In the genomic region with DNA sequence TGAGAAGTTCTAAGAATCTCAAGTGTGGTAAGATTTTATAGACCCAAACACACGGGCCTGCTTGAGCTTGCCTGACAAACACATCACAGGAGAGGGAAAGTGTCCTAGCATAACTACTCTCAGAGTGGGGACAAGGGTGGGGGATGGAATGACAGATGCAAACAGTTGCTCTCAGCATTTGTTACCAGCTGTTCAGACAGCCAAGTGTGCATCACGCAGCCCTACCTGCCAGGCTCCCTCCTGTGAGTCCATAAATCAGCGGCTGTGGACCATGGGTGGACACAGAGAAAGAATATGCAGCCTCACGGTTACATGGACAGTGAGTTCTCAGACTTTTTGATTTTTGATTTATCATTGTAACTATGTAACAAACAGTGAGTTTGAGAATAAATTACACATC, we compare ENCODE assay signal across 25 mouse cellular contexts. TPM values are rescaled to one million over a fixed set of nuclear protein-coding genes. Genes with fewer than 3 reads are reported as not detected.
DNase-seq lines count a peak whose midpoint lies in the region; ATAC-seq and TF ChIP-seq lines count a peak whose summit lies in the region.
"Had no signal": no experiment of that assay in that cellular context is flagged by ENCODE, and none has a peak within 500 bp of the region (broad histone marks: within the 10 kb centered on the region; RNA-seq: fewer than 3 reads in every experiment).

No protein-coding gene starts in this region.

- H3K27me3 ChIP-seq in kidney, postnatal 0 days (ENCODE audit: insufficient read depth, low read length): no peaks in the 10 kb centered on the region
- H3K27me3 ChIP-seq in kidney, embryonic 16.5 days (ENCODE audit: insufficient read depth, low read length): no peaks in the 10 kb centered on the region
- no peaks in the 10 kb centered on the region for H3K27me3 ChIP-seq in limb, embryonic 14.5 days (ENCODE audit: control insufficient read depth, insufficient read depth, low read length)
- no peaks in the 10 kb centered on the region for H3K27me3 ChIP-seq in stomach, postnatal 0 days (ENCODE audit: control insufficient read depth, insufficient read depth, low read length)
- no peaks in the 10 kb centered on the region for H3K27me3 ChIP-seq in hindbrain, embryonic 12.5 days
- H3K27me3 ChIP-seq: forebrain, embryonic 12.5 days; liver, embryonic 15.5 days; lung, embryonic 15.5 days; megakaryocyte, embryonic 14.5 days; neural tube, embryonic 13.5 days; Patski had no signal

- H3K4me1 ChIP-seq in kidney, postnatal 0 days (replicated peaks; ENCODE audit: insufficient read depth, low read length): peaks cover 16% of the 10 kb centered on the region
- peaks cover 35% of the 10 kb centered on the region for H3K4me1 ChIP-seq in kidney, embryonic 16.5 days (ENCODE audit: insufficient read depth, low read length)
- H3K4me1 ChIP-seq in limb, embryonic 14.5 days (ENCODE audit: control insufficient read depth, insufficient read depth, low read length): peaks cover 8% of the 10 kb centered on the region
- peaks cover 4% of the 10 kb centered on the region; the same call in 1 of the 2 replicates for H3K4me1 ChIP-seq in stomach, postnatal 0 days (replicated peaks; ENCODE audit: control insufficient read depth, insufficient read depth)
- H3K4me1 ChIP-seq in hindbrain, embryonic 12.5 days: peaks cover 4% of the 10 kb centered on the region; the same call in 1 of the 2 replicates
- H3K4me1 ChIP-seq: forebrain, embryonic 12.5 days had no signal

- 63% methylated on average over 4 of the region's 4 CpGs for WGBS in kidney, postnatal 0 days
- 68% methylated on average over 4 of the region's 4 CpGs for WGBS in kidney, embryonic 16.5 days
- 66% methylated on average over 4 of the region's 4 CpGs for WGBS in limb, embryonic 14.5 days
- 68% methylated on average over 4 of the region's 4 CpGs for WGBS in stomach, postnatal 0 days
- 89% methylated on average over 4 of the region's 4 CpGs for WGBS in hindbrain, embryonic 12.5 days

- TF ChIP-seq CTCF in gastrocnemius, adult 2 months (IDR thresholded peaks at IDR 0.05): no peak
- TF ChIP-seq CTCF in kidney, postnatal 0 days (IDR thresholded peaks at IDR 0.05; ENCODE audit: low read depth): no peak
- TF ChIP-seq CTCF in stomach, postnatal 0 days (IDR thresholded peaks at IDR 0.05; ENCODE audit: low read depth): no peak

- no peak overlapping the region for H3K4me2 ChIP-seq in kidney, postnatal 0 days (ENCODE audit: low read length)
- H3K4me2 ChIP-seq in kidney, embryonic 16.5 days (replicated peaks; ENCODE audit: low read depth, low read length): no peak overlapping the region
- no peak overlapping the region for H3K4me2 ChIP-seq in limb, embryonic 14.5 days (replicated peaks; ENCODE audit: low read depth, low read length, severe bottlenecking)
- H3K4me2 ChIP-seq in stomach, postnatal 0 days (replicated peaks; ENCODE audit: low read depth): no peak overlapping the region
- H3K4me2 ChIP-seq in hindbrain, embryonic 12.5 days (replicated peaks): no peak overlapping the region
- H3K4me2 ChIP-seq: forebrain, embryonic 12.5 days; heart, embryonic 11.5 days; hindbrain, embryonic 14.5 days; liver, embryonic 15.5 days; lung, embryonic 15.5 days; neural tube, embryonic 13.5 days had no signal

- H3K9me3 ChIP-seq in kidney, postnatal 0 days (replicated peaks; ENCODE audit: low read length): no peaks in the 10 kb centered on the region
- H3K9me3 ChIP-seq in kidney, embryonic 16.5 days (ENCODE audit: low read length): no peaks in the 10 kb centered on the region
- no peaks in the 10 kb centered on the region for H3K9me3 ChIP-seq in limb, embryonic 14.5 days (ENCODE audit: control insufficient read depth, low read length)
- H3K9me3 ChIP-seq in stomach, postnatal 0 days (ENCODE audit: control insufficient read depth, low read length): no peaks in the 10 kb centered on the region
- H3K9me3 ChIP-seq in hindbrain, embryonic 12.5 days (replicated peaks): no peaks in the 10 kb centered on the region
- H3K9me3 ChIP-seq: forebrain, embryonic 12.5 days; liver, embryonic 15.5 days; lung, embryonic 15.5 days; megakaryocyte, embryonic 14.5 days; neural tube, embryonic 13.5 days had no signal

- no peak for TF ChIP-seq EP300 in stomach, postnatal 0 days (optimal IDR thresholded peaks at IDR 0.05)

- peak; percentile 47 for DNase-seq in gastrocnemius, adult 2 months
- no peak for DNase-seq in gastrocnemius, postnatal 4 days (ENCODE audit: low spot score in 2 of 2)
- no peak for DNase-seq in kidney, postnatal 0 days (ENCODE audit: low spot score)
- DNase-seq in limb, embryonic 14.5 days (ENCODE audit: low spot score): peak; percentile 56
- DNase-seq in stomach, postnatal 0 days (ENCODE audit: low spot score): no peak
- DNase-seq: adrenal gland, postnatal 36 days; cerebellum, adult 9-10 months; heart, postnatal 10 days; kidney, adult 9 months; layer of hippocampus, postnatal 36 days; liver; lung, postnatal 36 days; midbrain, embryonic 14.5 days; right cerebral cortex, postnatal 14 days; thymus, postnatal 14 days had no signal

- TF ChIP-seq POLR2A in limb, embryonic 14.5 days (IDR thresholded peaks at IDR 0.05; ENCODE audit: borderline replicate concordance, extremely low read depth, insufficient read depth, insufficient read length): no peak

- H3K9ac ChIP-seq in kidney, postnatal 0 days (ENCODE audit: low read depth, low read length): no peak overlapping the region
- H3K9ac ChIP-seq in kidney, embryonic 16.5 days (replicated peaks; ENCODE audit: low read length): no peak overlapping the region
- no peak overlapping the region for H3K9ac ChIP-seq in limb, embryonic 14.5 days (ENCODE audit: low read depth, low read length, severe bottlenecking)
- H3K9ac ChIP-seq in stomach, postnatal 0 days (ENCODE audit: low read length): no peak overlapping the region
- H3K9ac ChIP-seq in hindbrain, embryonic 12.5 days: no peak overlapping the region
- H3K9ac ChIP-seq: forebrain, embryonic 12.5 days; hindbrain, embryonic 14.5 days; liver, embryonic 15.5 days; lung, embryonic 15.5 days; neural tube, embryonic 13.5 days had no signal

- ATAC-seq in kidney, postnatal 0 days (replicated peaks; ENCODE audit: low FRiP score, low read depth): no peak
- ATAC-seq in kidney, embryonic 16.5 days (ENCODE audit: low FRiP score, low TSS enrichment): no peak
- ATAC-seq in limb, embryonic 14.5 days (ENCODE audit: low FRiP score, low read depth): peak; percentile 75
- no peak for ATAC-seq in stomach, postnatal 0 days (ENCODE audit: low FRiP score, low TSS enrichment)
- no peak for ATAC-seq in hindbrain, embryonic 12.5 days (ENCODE audit: low FRiP score)

- intact Hi-C loops in gastrocnemius, adult 2 months (cut with DNase I): no loop called here

- H3K4me3 ChIP-seq in gastrocnemius, adult 2 months: no peak overlapping the region
- no peak overlapping the region for H3K4me3 ChIP-seq in kidney, postnatal 0 days (replicated peaks; ENCODE audit: low read depth, low read length)
- H3K4me3 ChIP-seq in kidney, embryonic 16.5 days (ENCODE audit: low read length): no peak overlapping the region
- no peak overlapping the region for H3K4me3 ChIP-seq in limb, embryonic 14.5 days (replicated peaks; ENCODE audit: low read length)
- no peak overlapping the region for H3K4me3 ChIP-seq in stomach, postnatal 0 days (ENCODE audit: low read depth, low read length)
- H3K4me3 ChIP-seq in hindbrain, embryonic 12.5 days: no peak overlapping the region
- H3K4me3 ChIP-seq: forebrain, embryonic 12.5 days; liver, embryonic 15.5 days; lung, embryonic 15.5 days; neural tube, embryonic 13.5 days had no signal

- peaks cover 44% of the 10 kb centered on the region for H3K36me3 ChIP-seq in kidney, postnatal 0 days (ENCODE audit: insufficient read depth, low read length)
- H3K36me3 ChIP-seq in kidney, embryonic 16.5 days (ENCODE audit: insufficient read depth, low read length): peaks cover 34% of the 10 kb centered on the region
- H3K36me3 ChIP-seq in limb, embryonic 14.5 days (ENCODE audit: control insufficient read depth, insufficient read depth, low read length): peaks cover 62% of the 10 kb centered on the region
- H3K36me3 ChIP-seq in stomach, postnatal 0 days (ENCODE audit: control insufficient read depth, insufficient read depth, low read length): peaks cover 19% of the 10 kb centered on the region
- H3K36me3 ChIP-seq in hindbrain, embryonic 12.5 days: peaks cover 49% of the 10 kb centered on the region

- peak overlapping the region; percentile 56 for H3K27ac ChIP-seq in gastrocnemius, adult 2 months
- H3K27ac ChIP-seq in kidney, postnatal 0 days: peak overlapping the region; percentile 54; the same call in 1 of the 2 replicates
- no peak overlapping the region; the same call in 1 of the 2 replicates for H3K27ac ChIP-seq in kidney, embryonic 16.5 days (ENCODE audit: low read length)
- no peak overlapping the region for H3K27ac ChIP-seq in limb, embryonic 14.5 days (replicated peaks; ENCODE audit: low read depth, low read length)
- H3K27ac ChIP-seq in stomach, postnatal 0 days (replicated peaks): peak overlapping the region; percentile 24; the same call in 1 of the 2 replicates
- H3K27ac ChIP-seq in hindbrain, embryonic 12.5 days: no peak overlapping the region
- H3K27ac ChIP-seq: forebrain, embryonic 12.5 days; hindbrain, embryonic 14.5 days; liver, embryonic 15.5 days; lung, embryonic 15.5 days; neural tube, embryonic 13.5 days had no signal

RNA-seq across cellular contexts. Expression of a gene that starts 15.5 kb away (rescaled TPM):
- 100 to 1,000 TPM; 255 to 336 TPM for total RNA-seq in gastrocnemius, adult 2 months (2021)
- total RNA-seq in gastrocnemius, postnatal 4 days (2021): 100 to 1,000 TPM; 486 to 491 TPM
- polyA plus RNA-seq in kidney, postnatal 0 days (2015; fragmentation: Nextera tagmentation; extraction: Ambion mirVana): 1,975 and 1,980 TPM in 2 replicates
- 1,091 and 1,137 TPM in 2 replicates for polyA plus RNA-seq in kidney, embryonic 16.5 days (2015; fragmentation: Nextera tagmentation; extraction: Ambion mirVana)
- 511 and 533 TPM in 2 replicates for polyA plus RNA-seq in limb, embryonic 14.5 days (2012; rRNA removed)
- 971 and 997 TPM in 2 replicates for polyA plus RNA-seq in limb, embryonic 14.5 days (2014; fragmentation: Nextera tagmentation; extraction: Ambion mirVana)
- polyA plus RNA-seq in stomach, postnatal 0 days (2015; fragmentation: Nextera tagmentation; extraction: Ambion mirVana): 1,381 and 1,408 TPM in 2 replicates
- 462 and 486 TPM in 2 replicates for polyA plus RNA-seq in hindbrain, embryonic 12.5 days (2016; fragmentation: Nextera tagmentation; extraction: Ambion mirVana)

RNA-seq across cellular contexts. Expression of a gene that starts 44.0 kb away (rescaled TPM):
- 10 to 100 TPM; 14.4 to 20.1 TPM for total RNA-seq in gastrocnemius, adult 2 months (2021)
- 10 to 100 TPM; 46.1 to 46.3 TPM for total RNA-seq in gastrocnemius, postnatal 4 days (2021)
- polyA plus RNA-seq in kidney, postnatal 0 days (2015; fragmentation: Nextera tagmentation; extraction: Ambion mirVana): 21.9 and 26.6 TPM in 2 replicates
- 25.4 and 28.1 TPM in 2 replicates for polyA plus RNA-seq in kidney, embryonic 16.5 days (2015; fragmentation: Nextera tagmentation; extraction: Ambion mirVana)
- polyA plus RNA-seq in limb, embryonic 14.5 days (2012; rRNA removed): 14.9 and 15.6 TPM in 2 replicates
- 29.6 and 31.0 TPM in 2 replicates for polyA plus RNA-seq in limb, embryonic 14.5 days (2014; fragmentation: Nextera tagmentation; extraction: Ambion mirVana)
- polyA plus RNA-seq in stomach, postnatal 0 days (2015; fragmentation: Nextera tagmentation; extraction: Ambion mirVana): 13.8 and 15.4 TPM in 2 replicates
- polyA plus RNA-seq in hindbrain, embryonic 12.5 days (2016; fragmentation: Nextera tagmentation; extraction: Ambion mirVana): 34.2 and 36.4 TPM in 2 replicates

Comparison
In these comparisons a context has a peak if more than half of its experiments do, and no peak if none do; other contexts are left out.
1. DNase-seq: peak in gastrocnemius, adult 2 months (single experiment) and limb, embryonic 14.5 days (single experiment); none in gastrocnemius, postnatal 4 days (0 of 2), kidney, postnatal 0 days (single experiment) and stomach, postnatal 0 days (single experiment).
2. H3K27ac ChIP-seq: peak in gastrocnemius, adult 2 months (single experiment), kidney, postnatal 0 days (single experiment) and stomach, postnatal 0 days (single experiment); none in kidney, embryonic 16.5 days (single experiment), limb, embryonic 14.5 days (single experiment) and hindbrain, embryonic 12.5 days (single experiment).